Mouse (Mus musculus): ENCODE results near the gene Clcn3. TPM values are rescaled to one million over a fixed set of nuclear protein-coding genes. Genes with fewer than 3 reads are reported as not detected.

The Clcn3 gene
- polyA plus RNA-seq, 1 experiment from 2014 or later = 59.7 TPM

DNA sequence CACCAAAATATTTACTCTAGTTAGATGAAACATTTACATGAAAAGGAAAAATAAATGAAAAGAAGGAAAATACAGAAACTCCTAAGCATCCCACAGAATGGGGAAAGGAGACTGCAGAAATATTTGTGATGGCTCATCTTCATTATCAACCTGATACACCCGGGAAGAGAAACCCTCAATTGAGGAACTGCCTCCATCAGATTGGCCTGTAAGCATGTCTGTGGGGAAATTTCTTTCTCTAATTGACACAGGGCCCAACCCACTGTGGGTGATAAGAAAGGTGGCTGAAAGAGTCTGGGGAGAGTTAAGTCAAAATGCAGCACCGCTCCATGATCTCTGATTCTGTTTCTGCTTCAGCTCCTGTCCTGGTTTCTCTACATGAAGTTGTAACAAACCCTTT is 9.7 kb downstream of the Clcn3 start:
- no peaks in the 10 kb centered on the region for H3K27me3 ChIP-seq
- H3K36me3 ChIP-seq = no peaks in the 10 kb centered on the region
- no peak overlapping the region for H3K4me2 ChIP-seq
- H3K4me1 ChIP-seq (replicated peaks) = peaks cover 3% of the 10 kb centered on the region; the same call in 1 of the 2 replicates
- 89% methylated on average over 2 of the region's 2 CpGs for WGBS
- ATAC-seq (ENCODE audit: low FRiP score) = no peak
- H3K9ac ChIP-seq = no peak overlapping the region
- no peak overlapping the region for H3K27ac ChIP-seq
- H3K4me3 ChIP-seq = no peak overlapping the region
- no peaks in the 10 kb centered on the region for H3K9me3 ChIP-seq

DNA sequence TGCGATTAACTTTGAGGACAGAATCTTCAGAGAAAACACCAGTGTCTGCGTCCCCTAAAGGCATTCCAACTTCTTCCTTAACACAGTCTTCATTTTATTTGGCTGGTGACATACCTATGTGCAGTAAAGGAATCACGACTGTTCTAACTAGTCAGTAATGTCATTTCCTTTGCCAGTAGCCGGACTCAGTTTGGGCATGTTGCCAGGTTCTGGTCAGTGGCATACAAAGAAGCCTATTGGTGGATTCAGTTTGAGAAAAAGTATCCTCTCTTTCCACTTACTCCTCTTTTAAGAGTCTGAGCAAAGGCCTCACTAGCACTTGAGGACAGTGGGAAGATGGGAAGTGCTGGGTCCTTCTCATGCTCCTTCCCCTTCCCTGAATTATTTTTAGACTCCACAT is 11.3 kb downstream of the Clcn3 start:
- Histone ChIP-seq H3K9ac (no peak overlapping the region), H3K9me3 (no peaks in the 10 kb centered on the region), H3K4me1 (replicated peaks) (peaks cover 3% of the 10 kb centered on the region; the same call in 1 of the 2 replicates), H3K36me3 (no peaks in the 10 kb centered on the region), H3K27me3 (no peaks in the 10 kb centered on the region), H3K4me2 (no peak overlapping the region), H3K4me3 (no peak overlapping the region), H3K27ac (no peak overlapping the region)
- no peak for ATAC-seq (ENCODE audit: low FRiP score)
- WGBS = 73% methylated on average over 4 of the region's 4 CpGs

DNA sequence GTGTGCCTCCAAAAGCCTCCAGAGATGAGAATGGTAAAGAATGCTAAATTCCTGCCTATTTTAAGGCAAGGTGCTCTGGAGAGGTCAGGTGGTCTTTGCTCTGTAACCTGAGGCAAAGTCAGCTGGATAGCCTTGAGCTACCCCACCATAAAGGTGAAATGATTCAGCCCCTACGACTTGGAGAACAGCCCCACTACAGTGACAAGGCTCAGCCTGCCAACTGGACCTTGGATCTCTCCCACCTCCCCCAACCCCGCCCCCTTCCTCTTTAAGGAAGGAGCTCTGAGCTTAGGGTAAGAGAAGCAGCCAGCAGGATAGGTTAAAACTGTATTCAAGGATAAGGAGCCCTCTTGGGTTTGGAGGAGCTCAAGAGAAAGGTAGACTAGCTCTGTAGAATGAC is 14.0 kb downstream of the Clcn3 start:
- Histone ChIP-seq H3K36me3 (no peaks in the 10 kb centered on the region), H3K4me2 (no peak overlapping the region), H3K9ac (no peak overlapping the region), H3K4me3 (no peak overlapping the region), H3K4me1 (replicated peaks) (peaks cover 3% of the 10 kb centered on the region; the same call in 1 of the 2 replicates), H3K27ac (no peak overlapping the region), H3K9me3 (no peaks in the 10 kb centered on the region), H3K27me3 (no peaks in the 10 kb centered on the region)
- 51% methylated on average over 2 of the region's 2 CpGs for WGBS
- ATAC-seq (ENCODE audit: low FRiP score) = no peak

DNA sequence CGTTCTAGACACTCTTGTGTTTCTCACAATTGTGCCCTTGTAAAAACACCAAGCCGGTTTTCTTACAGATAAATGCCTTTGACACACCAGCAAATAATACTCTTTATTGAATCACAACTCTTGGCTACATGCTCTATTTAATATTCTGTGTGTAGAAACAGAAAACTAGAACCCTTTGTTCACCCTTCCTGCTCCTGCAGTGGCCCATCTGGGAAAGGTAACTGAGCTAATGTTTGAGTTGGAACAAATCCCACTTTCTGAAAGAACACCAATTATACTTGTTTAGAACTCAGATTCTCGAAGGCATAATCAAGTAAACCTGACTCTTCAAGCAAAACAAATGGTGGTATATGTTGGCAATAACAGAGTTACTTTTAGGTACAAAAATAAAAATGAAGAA is 17.4 kb downstream of the Clcn3 start:
- Histone ChIP-seq H3K4me1 (replicated peaks) (no peaks in the 10 kb centered on the region), H3K36me3 (no peaks in the 10 kb centered on the region), H3K27me3 (no peaks in the 10 kb centered on the region), H3K27ac (no peak overlapping the region), H3K9me3 (no peaks in the 10 kb centered on the region), H3K9ac (no peak overlapping the region), H3K4me3 (no peak overlapping the region), H3K4me2 (no peak overlapping the region)
- 69% methylated on average over 3 of the region's 3 CpGs for WGBS
- ATAC-seq (ENCODE audit: low FRiP score) = no peak

DNA sequence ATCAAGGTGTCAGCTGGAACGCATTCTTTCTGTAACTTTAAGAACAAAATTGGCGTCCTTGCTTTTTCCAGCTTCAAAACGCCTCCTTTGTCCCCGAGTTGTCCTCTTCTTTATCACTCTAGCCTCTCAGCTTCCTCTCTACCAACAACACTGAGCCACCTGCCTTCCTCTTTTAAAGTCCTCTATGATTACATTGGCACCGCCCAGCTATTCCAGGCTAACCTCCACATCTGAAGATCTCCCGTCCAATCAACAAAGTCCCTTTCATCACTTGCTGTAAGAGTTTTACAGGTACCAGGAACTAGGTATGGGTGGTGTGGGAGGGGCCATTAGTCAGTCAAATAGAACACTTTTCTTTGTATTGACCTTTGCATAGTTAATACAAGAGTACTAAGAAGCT is 17.8 kb downstream of the Clcn3 start:
- Histone ChIP-seq H3K4me2 (no peak overlapping the region), H3K9ac (no peak overlapping the region), H3K36me3 (no peaks in the 10 kb centered on the region), H3K9me3 (no peaks in the 10 kb centered on the region), H3K27ac (no peak overlapping the region), H3K4me3 (no peak overlapping the region), H3K4me1 (replicated peaks) (no peaks in the 10 kb centered on the region), H3K27me3 (no peaks in the 10 kb centered on the region)
- no peak for ATAC-seq (ENCODE audit: low FRiP score)
- WGBS = 79% methylated on average over 6 of the region's 6 CpGs

DNA sequence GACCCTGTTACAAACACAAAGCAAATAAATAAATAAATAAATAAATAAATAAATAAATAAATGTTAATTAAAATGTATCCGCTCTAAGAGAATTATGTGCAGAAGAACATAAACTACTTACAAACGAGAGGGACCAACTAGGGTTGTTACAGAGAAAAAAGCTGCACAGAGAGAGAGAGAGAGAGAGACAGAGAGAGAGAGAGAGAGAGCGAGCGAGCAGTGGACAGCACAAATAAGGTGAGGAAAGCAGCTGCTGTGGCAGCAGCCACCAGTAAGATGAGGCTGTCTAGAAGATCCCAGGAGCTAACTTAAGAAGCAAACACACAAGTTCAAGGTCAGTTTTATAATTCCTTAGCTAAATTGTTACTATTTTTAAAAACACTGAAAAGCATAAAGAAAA is 18.6 kb downstream of the Clcn3 start:
- no peak overlapping the region for H3K9ac ChIP-seq
- WGBS = 87% methylated on average over 4 of the region's 4 CpGs

DNA sequence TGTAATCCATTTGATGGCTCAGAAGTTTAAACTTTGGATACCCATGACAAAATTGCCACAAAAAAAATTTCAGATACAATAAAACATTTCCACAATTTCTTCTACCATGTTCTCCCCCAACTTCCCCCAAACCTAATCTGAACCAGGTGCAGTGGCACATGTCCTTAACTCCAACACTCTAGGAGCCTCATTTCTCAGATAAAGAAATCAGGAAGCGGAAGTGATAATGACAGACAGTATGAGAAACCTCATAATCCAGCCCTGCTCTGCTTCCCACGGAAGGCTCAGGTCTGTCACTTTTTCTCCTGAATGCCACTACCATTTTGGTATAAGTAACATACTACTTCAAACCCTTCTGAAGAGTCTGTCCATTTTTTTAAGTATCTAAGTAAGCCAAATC is 19.2 kb downstream of the Clcn3 start:
- H3K4me3 ChIP-seq = no peak overlapping the region
- no peaks in the 10 kb centered on the region for H3K4me1 ChIP-seq (replicated peaks)
- no peaks in the 10 kb centered on the region for H3K9me3 ChIP-seq
- no peak overlapping the region for H3K9ac ChIP-seq
- WGBS = 78% methylated on average over 2 of the region's 2 CpGs
- no peak overlapping the region for H3K27ac ChIP-seq
- no peak overlapping the region for H3K4me2 ChIP-seq
- ATAC-seq (ENCODE audit: low FRiP score) = no peak
- no peaks in the 10 kb centered on the region for H3K36me3 ChIP-seq
- H3K27me3 ChIP-seq = no peaks in the 10 kb centered on the region

More for the DNA sequence above, 18.6 kb downstream of the Clcn3 start:
- H3K4me1 ChIP-seq (replicated peaks) = no peaks in the 10 kb centered on the region
- no peaks in the 10 kb centered on the region for H3K9me3 ChIP-seq
- no peaks in the 10 kb centered on the region for H3K27me3 ChIP-seq
- no peak for ATAC-seq (ENCODE audit: low FRiP score)
- H3K4me3 ChIP-seq = no peak overlapping the region
- no peaks in the 10 kb centered on the region for H3K36me3 ChIP-seq
- no peak overlapping the region for H3K27ac ChIP-seq
- H3K4me2 ChIP-seq = no peak overlapping the region

DNA sequence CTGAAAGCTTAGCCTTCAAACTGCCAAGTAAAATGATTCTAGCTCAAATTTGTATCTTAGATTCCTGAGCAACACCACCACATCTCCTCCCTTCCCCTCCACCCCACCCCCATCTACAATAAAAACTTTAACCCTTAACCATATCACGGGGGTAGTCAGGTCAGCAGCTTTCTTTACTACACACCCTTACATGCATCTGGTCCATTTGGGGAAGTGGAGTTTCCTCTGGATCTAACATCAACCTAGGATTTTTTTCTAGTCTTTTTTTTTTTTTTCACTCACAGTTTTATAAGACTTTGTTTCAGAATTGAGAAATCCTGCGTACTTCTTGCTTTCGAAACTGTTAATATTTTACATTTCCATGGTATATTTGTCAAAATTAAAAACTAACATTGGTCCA is 20.3 kb downstream of the Clcn3 start:
- Histone ChIP-seq H3K36me3 (no peaks in the 10 kb centered on the region), H3K9me3 (no peaks in the 10 kb centered on the region), H3K4me2 (no peak overlapping the region), H3K9ac (no peak overlapping the region), H3K27ac (no peak overlapping the region), H3K27me3 (no peaks in the 10 kb centered on the region), H3K4me1 (replicated peaks) (no peaks in the 10 kb centered on the region), H3K4me3 (no peak overlapping the region)
- ATAC-seq (ENCODE audit: low FRiP score) = no peak
- 93% methylated on average over 3 of the region's 3 CpGs for WGBS

DNA sequence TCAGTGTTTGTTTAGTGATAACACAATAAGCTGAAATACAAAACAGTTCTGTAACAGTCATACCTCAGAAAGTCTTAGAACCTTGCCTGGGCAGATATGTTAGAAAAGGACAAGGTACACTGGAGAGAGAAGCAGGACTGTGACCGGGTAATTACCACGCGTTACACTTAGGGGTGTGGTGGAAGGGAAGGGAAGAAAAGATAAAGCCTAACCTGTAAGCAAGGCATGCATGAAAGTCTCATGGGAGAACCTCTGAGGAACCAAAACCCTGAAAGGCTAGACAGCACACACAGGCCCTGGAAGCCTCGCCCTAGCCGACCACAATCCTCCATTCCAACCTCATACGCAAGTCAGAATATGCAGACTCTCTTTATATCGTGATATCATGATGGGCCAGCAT is 26.3 kb downstream of the Clcn3 start:
- no peak overlapping the region for H3K27ac ChIP-seq
- H3K9ac ChIP-seq = no peak overlapping the region
- 94% methylated on average over 7 of the region's 7 CpGs for WGBS
- H3K36me3 ChIP-seq = no peaks in the 10 kb centered on the region
- no peak overlapping the region for H3K4me3 ChIP-seq
- no peaks in the 10 kb centered on the region for H3K9me3 ChIP-seq
- H3K4me2 ChIP-seq = no peak overlapping the region
- H3K27me3 ChIP-seq = no peaks in the 10 kb centered on the region
- ATAC-seq (ENCODE audit: low FRiP score) = no peak
- H3K4me1 ChIP-seq (replicated peaks) = peaks cover 7% of the 10 kb centered on the region

DNA sequence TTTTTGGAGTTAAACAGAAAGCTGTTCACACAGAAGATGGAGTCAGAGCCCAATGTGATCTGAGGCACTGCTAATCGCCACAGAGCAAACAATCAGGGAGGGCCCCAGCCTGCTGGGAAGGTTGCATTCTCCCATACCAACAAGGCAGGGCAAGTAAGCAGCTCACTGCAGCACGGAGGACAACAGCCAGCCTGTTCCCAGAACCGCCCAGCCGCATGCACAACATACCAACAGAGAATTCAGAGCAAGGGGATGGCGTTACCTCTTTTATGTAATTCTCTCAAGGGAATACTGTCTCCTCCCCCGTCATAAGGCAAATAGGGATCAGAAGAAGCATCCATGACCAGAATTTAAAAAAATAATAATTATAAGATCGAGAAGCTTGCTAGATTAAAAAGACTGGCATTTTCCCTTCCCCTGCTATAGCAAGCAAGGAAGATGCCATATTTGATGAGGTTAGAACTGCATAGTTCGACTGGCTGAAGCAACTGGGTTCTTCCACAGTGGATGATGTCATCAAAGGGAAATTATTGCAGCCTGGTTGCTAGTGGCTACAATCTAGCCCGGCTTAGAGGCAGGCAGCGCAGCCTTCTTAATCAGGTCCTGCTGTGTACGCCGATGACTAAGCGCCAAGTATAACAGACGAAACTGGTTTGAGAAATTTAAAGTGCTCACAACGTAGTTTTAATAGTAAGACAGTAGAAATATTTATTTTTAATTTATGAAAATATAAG is 28.7 kb downstream of the Clcn3 start:
- H3K4me2 ChIP-seq = peak overlapping the region; percentile 54
- H3K4me3 ChIP-seq = peak overlapping the region; percentile 49
- under 1% methylated on average over 15 of the region's 15 CpGs for WGBS
- H3K4me1 ChIP-seq (replicated peaks) = peaks cover 13% of the 10 kb centered on the region
- peak overlapping the region; percentile 95 for H3K27ac ChIP-seq
- peak overlapping the region; percentile 73 for H3K9ac ChIP-seq
- no peaks in the 10 kb centered on the region for H3K36me3 ChIP-seq
- no peaks in the 10 kb centered on the region for H3K9me3 ChIP-seq
- no peaks in the 10 kb centered on the region for H3K27me3 ChIP-seq
- peak; percentile 97 for ATAC-seq (ENCODE audit: low FRiP score)

DNA sequence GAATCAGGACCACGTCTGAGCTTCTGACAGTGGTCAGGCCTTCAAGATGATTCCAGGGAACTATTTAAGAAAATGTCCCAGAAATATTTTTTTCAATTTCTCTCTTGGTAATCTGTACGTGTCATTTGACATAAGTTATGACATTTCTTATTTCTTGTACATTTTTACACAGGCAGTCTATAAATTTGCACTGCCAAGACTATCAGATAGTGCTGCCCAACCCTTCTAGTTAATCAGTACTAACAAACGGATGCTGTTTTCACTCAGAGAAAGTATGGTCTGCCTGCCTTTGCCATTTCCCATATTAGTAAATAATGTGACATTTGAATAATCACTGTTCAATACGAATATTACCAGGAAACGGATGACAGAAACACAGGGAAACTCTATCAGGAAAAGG is 30.3 kb downstream of the Clcn3 start:
- Histone ChIP-seq H3K4me1 (replicated peaks) (peaks cover 13% of the 10 kb centered on the region), H3K36me3 (no peaks in the 10 kb centered on the region), H3K27ac (no peak overlapping the region), H3K27me3 (no peaks in the 10 kb centered on the region), H3K4me2 (peak overlapping the region; percentile 42), H3K9me3 (no peaks in the 10 kb centered on the region), H3K9ac (no peak overlapping the region), H3K4me3 (peak overlapping the region; percentile 12; the same call in 1 of the 2 replicates)
- 67% methylated on average over 5 of the region's 5 CpGs for WGBS
- no peak for ATAC-seq (ENCODE audit: low FRiP score)

DNA sequence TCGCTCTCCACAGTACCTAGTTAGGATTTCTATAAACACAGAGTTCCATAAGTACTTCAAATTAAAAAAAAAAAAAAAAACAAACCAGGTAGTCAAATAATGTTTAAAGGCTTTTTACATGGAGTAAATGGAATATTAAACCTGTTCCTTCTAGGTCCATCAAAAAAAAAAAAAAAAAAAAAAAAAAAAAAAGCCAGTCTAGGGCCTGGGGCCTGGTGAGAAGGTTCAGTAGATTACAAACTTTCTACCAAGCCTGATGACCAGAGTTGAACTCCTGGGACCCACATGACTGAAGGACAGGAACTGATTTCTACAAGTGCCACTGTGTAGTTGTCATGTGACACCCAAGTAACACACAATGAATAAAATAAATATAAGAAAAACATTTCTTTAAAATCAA is 31.3 kb downstream of the Clcn3 start:
- peaks cover 13% of the 10 kb centered on the region for H3K4me1 ChIP-seq (replicated peaks)
- 96% methylated on average over 1 of the region's 1 CpGs for WGBS
- no peak overlapping the region for H3K4me2 ChIP-seq
- H3K27ac ChIP-seq = no peak overlapping the region
- no peak for ATAC-seq (ENCODE audit: low FRiP score)
- no peak overlapping the region for H3K9ac ChIP-seq
- H3K36me3 ChIP-seq = no peaks in the 10 kb centered on the region
- no peaks in the 10 kb centered on the region for H3K9me3 ChIP-seq
- H3K27me3 ChIP-seq = no peaks in the 10 kb centered on the region
- no peak overlapping the region for H3K4me3 ChIP-seq

DNA sequence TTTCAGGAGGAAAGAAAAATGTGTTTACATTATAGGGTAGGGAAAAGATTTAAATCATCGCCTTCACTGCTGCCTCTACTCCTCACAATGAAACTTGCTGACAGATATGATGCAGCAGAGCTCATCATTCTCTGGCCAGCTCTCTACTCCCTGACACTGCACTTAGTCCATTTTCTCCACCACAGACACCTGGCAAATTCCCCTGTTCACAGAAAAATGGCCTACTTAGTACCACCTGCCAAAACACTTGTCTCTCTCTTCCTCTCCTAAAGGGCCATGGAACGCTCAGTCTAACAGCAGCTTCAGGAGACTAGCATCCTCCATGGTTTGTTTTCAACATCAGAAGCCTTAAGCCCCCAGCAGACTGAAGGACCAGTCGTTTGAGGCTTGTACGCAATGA is 31.8 kb downstream of the Clcn3 start:
- Histone ChIP-seq H3K9ac (no peak overlapping the region), H3K4me1 (replicated peaks) (peaks cover 13% of the 10 kb centered on the region), H3K36me3 (no peaks in the 10 kb centered on the region), H3K27me3 (no peaks in the 10 kb centered on the region), H3K4me2 (peak overlapping the region; percentile 17; the same call in 1 of the 2 replicates), H3K27ac (no peak overlapping the region), H3K4me3 (no peak overlapping the region), H3K9me3 (no peaks in the 10 kb centered on the region)
- WGBS = 76% methylated on average over 4 of the region's 4 CpGs
- ATAC-seq (ENCODE audit: low FRiP score) = no peak

All from hindbrain, embryonic 13.5 days (tissue).